Mouse (Mus musculus): ENCODE results near the gene Atp4a.
"Not testable (repeated sequence)": the region's sequence is repeated elsewhere in the genome, so short reads cannot be mapped to it uniquely, and the experiment has no call there.

Atp4a gene

DNA sequence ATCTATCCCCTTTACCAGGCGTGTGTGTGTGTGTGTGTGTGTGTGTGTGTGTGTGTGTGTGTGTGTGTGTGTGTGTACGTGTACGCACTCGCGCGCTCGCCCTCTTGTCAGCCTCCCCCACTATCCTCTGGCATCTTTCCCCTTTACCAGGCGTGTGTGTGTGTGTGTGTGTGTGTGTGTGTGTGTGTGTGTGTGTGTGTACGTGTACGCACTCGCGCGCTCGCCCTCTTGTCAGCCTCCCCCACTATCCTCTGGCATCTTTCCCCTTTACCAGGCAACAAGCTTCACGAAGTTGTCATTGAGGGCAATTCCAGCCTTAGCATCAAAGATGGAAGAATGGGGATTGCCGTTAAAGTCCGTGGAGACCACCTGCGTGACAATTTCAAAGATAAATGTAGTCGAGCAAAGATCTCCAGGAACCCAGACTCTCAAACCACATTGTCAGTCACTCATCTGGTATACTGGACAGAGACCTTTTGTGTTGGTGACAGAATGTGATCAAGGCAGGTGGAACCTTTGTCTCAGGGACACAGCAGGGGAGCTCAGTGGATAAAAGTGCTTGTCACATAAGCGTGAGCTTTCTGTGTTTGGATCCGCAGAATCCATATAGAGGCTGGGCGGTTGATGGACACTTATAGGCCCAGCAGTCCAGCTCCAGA is 18.2 kb downstream of the Atp4a start:
- DNase-seq (ENCODE audit: low spot score) = not testable (repeated sequence)

DNA sequence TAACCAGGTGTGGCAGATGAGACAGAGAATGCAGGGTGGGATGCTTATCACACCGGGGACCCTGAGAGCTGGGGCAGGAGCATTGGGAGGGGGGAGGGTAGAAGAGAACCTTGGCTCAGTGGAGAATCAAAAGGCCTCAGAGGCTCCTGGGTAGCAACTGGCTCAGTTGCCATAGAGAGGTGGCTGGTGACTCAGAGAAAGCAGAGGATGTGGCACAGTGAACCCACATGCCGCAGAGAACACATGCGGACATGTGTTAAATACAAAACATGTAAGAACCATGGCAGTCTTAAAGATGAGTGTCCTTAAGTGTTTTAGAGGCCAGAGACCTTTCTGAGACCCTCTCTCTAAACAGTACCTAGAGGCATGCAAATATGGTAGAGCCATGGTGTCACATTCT is 24.2 kb downstream of the Atp4a start:
- no peak for DNase-seq (ENCODE audit: low spot score)

DNA sequence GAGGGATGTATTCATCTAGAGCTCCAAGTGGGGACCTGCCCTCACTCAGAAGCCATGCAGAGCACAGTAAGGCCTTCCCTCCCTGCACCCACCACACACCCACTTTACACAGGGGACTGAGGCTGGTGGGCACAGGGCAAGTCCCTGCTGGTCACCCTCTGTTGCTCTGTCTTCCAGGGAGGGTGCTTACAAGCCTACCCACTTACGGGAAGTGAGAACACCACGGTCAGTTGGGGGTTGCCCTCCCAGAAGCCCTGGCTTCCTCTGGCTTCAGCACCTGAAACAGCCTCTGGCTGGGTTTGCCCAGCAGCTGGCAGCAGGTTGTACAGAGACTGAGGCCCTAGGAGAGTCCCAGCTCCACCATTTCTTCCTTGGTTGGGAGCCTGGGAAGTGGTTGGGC is 30.6 kb downstream of the Atp4a start:
- DNase-seq (ENCODE audit: low spot score) = not testable (repeated sequence)

DNA sequence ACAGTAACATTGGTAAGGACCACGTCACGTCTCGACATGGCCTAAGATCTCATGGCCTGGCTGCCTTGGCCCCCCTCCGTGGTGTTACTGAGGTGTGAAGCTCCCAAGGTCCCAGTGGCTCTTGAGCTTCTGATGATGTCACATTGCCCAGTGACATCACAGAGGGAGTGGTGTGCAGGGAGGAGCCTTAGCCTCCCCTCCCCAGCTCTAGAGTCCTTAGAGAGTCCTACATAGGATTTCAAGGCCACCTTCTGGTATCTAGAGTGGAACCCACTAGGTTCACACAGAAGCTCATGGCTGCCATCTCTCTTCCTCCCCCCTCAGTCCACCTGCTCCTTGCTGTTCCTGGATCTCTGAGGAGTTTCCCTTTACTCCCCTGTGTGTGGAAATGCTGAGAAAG is 31.6 kb downstream of the Atp4a start, which contains the start of gene Gapdhs:
Gene Gapdhs, minus strand, starts transcription at position 65 of the 400 bp plus-strand sequence.
- not testable (repeated sequence) for DNase-seq (ENCODE audit: low spot score)

GRCm38 (mm10) chr7:30744022-30744598 is 32.1 kb downstream of the Atp4a start:
- peak; percentile 40 for DNase-seq (ENCODE audit: low spot score)

DNA sequence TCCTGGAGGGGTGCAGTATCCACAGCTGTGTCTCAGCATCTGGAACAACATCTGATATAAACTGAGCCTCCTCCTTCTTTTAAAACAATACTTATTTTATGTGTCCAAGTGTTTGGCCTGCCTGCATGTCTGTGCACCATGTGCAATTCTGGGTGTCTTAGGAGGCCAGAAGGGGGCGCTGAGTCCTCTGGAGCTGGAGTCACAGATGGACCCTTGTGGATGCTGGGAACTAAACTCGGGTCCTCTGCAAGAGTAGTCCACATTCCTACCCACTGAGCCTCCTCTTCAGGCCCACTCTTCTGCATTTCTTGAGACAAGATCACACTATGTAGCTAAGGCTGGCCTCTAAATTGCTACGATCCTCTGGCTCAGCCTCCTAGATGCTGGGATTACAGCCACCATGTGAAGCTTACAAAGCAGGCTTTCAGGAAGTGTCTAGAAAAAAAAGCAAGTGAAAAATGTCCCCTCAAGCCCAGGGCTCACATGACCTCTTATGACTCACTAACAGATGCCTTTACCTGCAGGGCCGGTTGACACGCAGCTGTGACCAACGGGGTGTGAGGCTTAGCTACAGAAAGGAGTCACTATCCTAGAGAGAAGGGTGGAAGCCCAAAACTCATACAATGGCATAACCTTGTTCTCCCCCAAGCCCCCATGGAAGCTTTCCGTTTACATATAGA is 35.7 kb downstream of the Atp4a start:
- DNase-seq (ENCODE audit: low spot score) = no peak

GRCm38 (mm10) chr7:30749824-30750606 is 38.0 kb downstream of the Atp4a start:
- no peak for DNase-seq (ENCODE audit: low spot score)

DNA sequence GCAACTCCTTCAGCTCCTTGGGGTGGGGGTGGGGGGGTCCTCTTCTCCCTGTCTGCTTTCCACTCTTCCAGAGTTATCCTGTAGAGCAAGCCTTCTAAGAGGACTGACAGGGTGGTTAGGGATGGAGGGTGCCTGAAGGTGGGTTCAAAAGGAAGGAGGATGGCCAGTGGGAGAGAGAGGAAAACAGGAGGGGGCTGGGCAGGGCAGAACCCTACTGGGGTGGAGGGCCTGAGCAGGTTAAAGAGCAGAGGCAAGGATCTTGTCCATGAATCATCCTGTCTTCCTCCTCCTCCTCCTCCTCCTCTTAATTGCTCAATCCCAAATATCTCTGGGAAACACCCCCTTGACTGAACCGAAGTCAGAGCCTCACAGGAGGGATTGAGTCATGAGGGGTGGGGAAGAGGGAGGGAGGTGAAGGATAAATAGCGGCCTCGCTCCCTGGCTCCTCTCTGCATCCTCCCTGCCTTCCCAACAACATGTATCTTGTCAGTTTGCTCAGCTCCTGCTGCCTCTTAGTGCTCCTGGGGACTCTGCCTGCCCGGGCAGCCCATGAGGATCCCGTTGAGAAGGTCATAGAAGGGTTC is 39.2 kb downstream of the Atp4a start, which contains the start of gene Sbsn:
Gene Sbsn, plus strand, starts transcription at position 386 of the 584 bp plus-strand sequence.
- no peak for DNase-seq (ENCODE audit: low spot score)

GRCm38 (mm10) chr7:30757001-30757400 is 45.0 kb downstream of the Atp4a start:
- no peak for DNase-seq (ENCODE audit: low spot score)

- DNase-seq (ENCODE audit: low spot score) = no peak
These were observed 46.8 kb downstream of the Atp4a start for GRCm38 (mm10) chr7:30758853-30759252.

DNA sequence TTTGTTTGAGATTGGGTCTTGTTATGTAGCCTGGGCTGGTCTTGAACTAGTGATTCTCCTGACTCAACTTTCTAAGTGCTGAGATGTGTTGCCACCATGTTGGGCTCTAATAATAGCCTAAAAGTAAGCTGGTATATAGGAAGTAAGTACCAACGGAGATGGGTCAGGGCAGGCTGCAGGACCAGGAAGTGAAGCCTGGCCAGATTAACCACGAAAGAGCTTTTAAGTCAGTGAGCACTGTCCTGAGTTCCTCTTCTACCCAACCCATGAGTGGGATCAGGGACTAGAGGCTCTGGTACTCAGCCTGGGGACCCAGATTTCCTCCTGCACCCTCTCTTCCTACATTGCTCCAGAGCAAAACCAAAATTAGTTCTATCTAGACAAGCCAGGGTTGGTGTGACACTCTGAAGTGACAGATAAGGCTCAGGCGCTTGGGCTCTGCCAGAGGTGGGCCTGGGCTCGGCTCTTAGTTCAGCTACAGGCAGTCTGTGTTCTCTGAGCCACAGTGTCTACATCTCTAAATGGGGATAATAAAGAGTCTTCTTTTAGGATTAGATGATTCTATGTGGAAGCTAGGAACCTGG is 49.9 kb downstream of the Atp4a start:
- DNase-seq (ENCODE audit: low spot score) = no peak

GRCm38 (mm10) chr7:30763456-30763855 is 51.4 kb downstream of the Atp4a start, which contains the start of gene Dmkn:
Gene Dmkn (plus strand): TSS chr7:30763756.
- no peak for DNase-seq (ENCODE audit: low spot score)

DNA sequence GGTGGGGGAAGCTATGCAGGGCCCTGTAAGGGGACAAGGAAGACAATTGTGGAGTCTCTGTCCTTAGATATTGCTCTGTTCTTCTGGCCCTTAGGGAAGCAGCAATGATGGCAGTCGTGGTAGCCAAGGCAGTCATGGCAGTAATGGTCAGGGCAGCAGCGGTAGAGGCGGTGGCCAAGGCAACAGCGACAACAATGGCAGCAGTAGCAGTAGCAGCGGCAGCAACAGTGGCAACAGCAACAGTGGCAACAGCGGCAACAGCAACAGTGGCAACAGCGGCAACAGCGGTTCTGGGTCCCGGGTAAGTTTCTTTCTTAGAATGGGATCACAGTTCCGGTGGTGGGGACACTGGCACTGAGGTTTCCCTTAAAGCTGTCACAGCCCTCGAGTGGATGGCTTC is 53.2 kb downstream of the Atp4a start:
- DNase-seq (ENCODE audit: low spot score) = no peak

GRCm38 (mm10) chr7:30766408-30766807 is 54.4 kb downstream of the Atp4a start:
- DNase-seq (ENCODE audit: low spot score) = no peak

DNA sequence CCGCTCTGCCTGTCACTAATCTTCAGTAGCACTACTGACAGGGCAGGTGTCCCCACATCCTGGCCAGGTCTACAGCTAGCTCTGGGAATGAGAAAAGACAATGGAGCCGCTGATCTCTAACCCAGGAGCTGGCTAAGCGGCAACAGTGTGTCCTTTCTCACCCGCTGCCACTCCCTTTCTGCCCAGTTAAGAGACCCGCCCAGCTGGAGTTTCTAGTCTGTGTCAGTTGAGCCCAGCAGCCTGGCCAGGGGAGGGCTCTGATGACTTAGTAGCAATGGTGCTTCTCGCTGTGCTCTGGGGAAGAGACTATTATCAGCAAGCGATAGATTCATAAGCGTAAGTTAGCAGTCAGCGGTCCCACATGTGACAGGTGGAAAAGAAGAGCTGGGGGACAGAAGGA is 57.2 kb downstream of the Atp4a start:
- no peak for DNase-seq (ENCODE audit: low spot score)
